Mouse (Mus musculus): ENCODE data around the gene Gpd2. TPM values are rescaled to one million over a fixed set of nuclear protein-coding genes. Genes with fewer than 3 reads are reported as not detected.

Gene Gpd2
- polyA plus RNA-seq, 1 experiment from 2014 or later: 28.0 TPM

DNA sequence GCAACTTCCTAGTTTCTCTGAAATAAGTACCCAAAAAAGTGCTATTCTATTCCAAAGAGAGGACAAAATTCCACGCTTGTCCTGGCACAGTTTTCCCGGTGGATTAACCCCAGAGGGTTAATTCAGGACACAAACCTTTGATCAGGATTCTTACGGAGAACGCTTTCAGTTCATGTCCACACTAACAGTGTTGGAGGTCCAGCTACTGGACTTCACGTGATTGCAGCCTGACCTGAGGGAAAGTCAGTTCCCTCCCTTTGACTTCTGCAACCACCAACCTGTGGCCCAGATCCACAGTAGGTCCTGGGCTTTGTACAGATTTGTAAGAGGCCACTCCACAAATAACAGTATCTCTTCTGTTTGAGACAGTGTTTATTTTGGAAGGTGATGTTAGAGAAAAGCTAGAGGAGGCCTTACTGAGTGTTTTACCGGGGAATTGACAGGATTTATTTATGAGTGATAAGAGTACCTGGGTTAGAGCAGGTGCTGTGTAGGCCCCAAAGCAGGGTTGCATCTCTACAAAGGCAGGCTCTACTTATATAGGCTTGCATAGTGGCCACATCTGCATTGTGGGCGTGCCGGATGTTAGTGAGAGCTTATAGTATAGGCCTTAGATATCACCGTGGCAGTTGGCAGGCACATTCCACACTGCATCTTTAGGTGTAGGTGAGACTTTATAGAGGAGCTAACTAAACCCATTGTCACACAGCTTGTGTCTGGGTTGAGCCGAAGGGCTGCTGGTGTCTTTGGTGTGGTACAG lies 15.3 kb downstream of the Gpd2 start:
- H3K9me3 ChIP-seq: no peaks in the 10 kb centered on the region
- no peak overlapping the region for H3K27ac ChIP-seq (replicated peaks)
- no peaks in the 10 kb centered on the region for H3K36me3 ChIP-seq
- 86% methylated on average over 10 of the region's 10 CpGs for WGBS
- H3K4me1 ChIP-seq (replicated peaks): peaks cover 4% of the 10 kb centered on the region
- no peak overlapping the region for H3K9ac ChIP-seq
- ATAC-seq (ENCODE audit: low FRiP score, low read depth): no peak
- H3K27me3 ChIP-seq: no peaks in the 10 kb centered on the region
- H3K4me3 ChIP-seq: no peak overlapping the region
- H3K4me2 ChIP-seq: no peak overlapping the region

GRCm38 (mm10) chr2:57254267-57254666 lies 16.8 kb downstream of the Gpd2 start:
- Histone ChIP-seq H3K9ac (no peak overlapping the region), H3K27me3 (no peaks in the 10 kb centered on the region), H3K4me1 (replicated peaks) (peaks cover 4% of the 10 kb centered on the region), H3K9me3 (no peaks in the 10 kb centered on the region), H3K36me3 (no peaks in the 10 kb centered on the region), H3K4me3 (no peak overlapping the region), H3K27ac (replicated peaks) (no peak overlapping the region), H3K4me2 (no peak overlapping the region)
- no peak for ATAC-seq (ENCODE audit: low FRiP score, low read depth)
- WGBS: 87% methylated on average over 4 of the region's 4 CpGs

DNA sequence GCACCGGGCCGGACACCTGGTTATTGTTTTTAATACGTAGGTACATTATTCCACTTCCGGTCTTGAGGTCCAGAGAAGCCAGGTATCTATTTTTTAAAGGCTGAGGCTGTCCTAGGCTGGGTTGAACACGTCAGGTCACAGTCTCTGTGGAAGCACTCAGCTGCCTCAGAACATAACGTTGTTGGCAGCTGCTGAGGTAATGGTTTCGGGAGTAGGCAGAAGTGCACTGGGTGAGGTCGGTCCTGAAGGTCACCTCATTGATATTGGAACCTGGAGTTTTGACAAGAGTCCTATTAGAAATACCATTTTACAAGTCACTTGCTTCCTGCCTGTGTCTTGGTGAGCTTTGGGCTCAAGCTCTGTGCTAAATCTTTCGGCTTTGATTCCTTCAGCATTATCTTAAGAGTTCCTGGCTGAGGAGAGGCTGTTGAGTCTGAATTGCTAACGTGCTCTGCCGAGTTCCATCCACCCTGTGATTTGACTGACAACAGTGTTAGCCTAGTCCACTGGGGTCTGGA lies 17.8 kb downstream of the Gpd2 start:
- no peak overlapping the region for H3K9ac ChIP-seq
- H3K4me3 ChIP-seq: no peak overlapping the region
- no peak for ATAC-seq (ENCODE audit: low FRiP score, low read depth)
- 71% methylated on average over 11 of the region's 11 CpGs for WGBS
- H3K36me3 ChIP-seq: no peaks in the 10 kb centered on the region
- no peaks in the 10 kb centered on the region for H3K27me3 ChIP-seq
- H3K4me1 ChIP-seq (replicated peaks): peaks cover 4% of the 10 kb centered on the region
- H3K27ac ChIP-seq (replicated peaks): no peak overlapping the region
- no peaks in the 10 kb centered on the region for H3K9me3 ChIP-seq
- no peak overlapping the region for H3K4me2 ChIP-seq

DNA sequence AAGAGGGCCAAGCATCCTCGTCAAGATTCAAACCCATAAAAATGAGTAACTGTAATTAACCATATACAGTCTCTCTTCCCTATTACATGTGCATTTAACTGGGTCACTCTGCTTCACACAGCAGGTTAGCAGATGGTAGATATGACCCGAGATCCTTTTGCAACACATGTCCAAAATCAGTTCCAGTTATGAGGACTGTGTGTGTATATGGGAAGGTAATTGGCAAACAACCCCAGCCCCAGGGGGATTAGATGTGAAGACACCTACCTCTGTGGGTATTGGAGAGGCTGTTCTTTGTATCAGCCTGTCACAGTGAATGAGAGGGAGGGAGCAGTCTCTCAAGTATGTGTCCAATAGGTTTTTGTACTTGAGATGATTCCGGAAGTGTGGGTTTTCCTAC lies 18.4 kb downstream of the Gpd2 start:
- Histone ChIP-seq H3K27ac (replicated peaks) (no peak overlapping the region), H3K4me2 (no peak overlapping the region), H3K4me1 (replicated peaks) (peaks cover 4% of the 10 kb centered on the region), H3K9me3 (no peaks in the 10 kb centered on the region), H3K4me3 (no peak overlapping the region), H3K9ac (no peak overlapping the region), H3K27me3 (no peaks in the 10 kb centered on the region), H3K36me3 (no peaks in the 10 kb centered on the region)
- ATAC-seq (ENCODE audit: low FRiP score, low read depth): no peak
- 49% methylated on average over 3 of the region's 3 CpGs for WGBS

DNA sequence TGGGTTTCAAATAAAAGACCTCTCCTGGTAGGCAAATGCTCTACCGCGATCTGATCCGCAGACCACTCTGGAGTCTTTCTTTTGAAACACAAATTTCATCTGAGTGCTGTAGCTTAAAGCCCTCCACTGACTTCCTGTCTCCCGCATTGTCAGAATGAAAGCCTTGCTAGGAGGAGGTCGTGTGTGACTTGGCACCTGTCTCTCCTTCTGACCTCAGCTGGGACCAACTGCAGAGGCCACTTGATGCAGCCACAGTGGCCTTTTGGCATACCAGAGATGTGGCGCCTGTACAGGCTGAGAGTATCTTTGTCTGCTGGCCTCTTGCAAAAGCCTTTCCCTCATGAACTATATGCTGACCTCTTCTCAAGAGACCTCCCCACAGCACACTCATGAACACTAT lies 19.0 kb downstream of the Gpd2 start:
- ATAC-seq (ENCODE audit: low FRiP score, low read depth): peak; percentile 27; the same call in 1 of the 2 replicates
- Histone ChIP-seq H3K4me3 (no peak overlapping the region), H3K4me1 (replicated peaks) (peaks cover 4% of the 10 kb centered on the region), H3K4me2 (no peak overlapping the region), H3K9me3 (no peaks in the 10 kb centered on the region), H3K36me3 (no peaks in the 10 kb centered on the region), H3K27ac (replicated peaks) (no peak overlapping the region), H3K9ac (no peak overlapping the region), H3K27me3 (no peaks in the 10 kb centered on the region)
- WGBS: 17% methylated on average over 6 of the region's 6 CpGs

DNA sequence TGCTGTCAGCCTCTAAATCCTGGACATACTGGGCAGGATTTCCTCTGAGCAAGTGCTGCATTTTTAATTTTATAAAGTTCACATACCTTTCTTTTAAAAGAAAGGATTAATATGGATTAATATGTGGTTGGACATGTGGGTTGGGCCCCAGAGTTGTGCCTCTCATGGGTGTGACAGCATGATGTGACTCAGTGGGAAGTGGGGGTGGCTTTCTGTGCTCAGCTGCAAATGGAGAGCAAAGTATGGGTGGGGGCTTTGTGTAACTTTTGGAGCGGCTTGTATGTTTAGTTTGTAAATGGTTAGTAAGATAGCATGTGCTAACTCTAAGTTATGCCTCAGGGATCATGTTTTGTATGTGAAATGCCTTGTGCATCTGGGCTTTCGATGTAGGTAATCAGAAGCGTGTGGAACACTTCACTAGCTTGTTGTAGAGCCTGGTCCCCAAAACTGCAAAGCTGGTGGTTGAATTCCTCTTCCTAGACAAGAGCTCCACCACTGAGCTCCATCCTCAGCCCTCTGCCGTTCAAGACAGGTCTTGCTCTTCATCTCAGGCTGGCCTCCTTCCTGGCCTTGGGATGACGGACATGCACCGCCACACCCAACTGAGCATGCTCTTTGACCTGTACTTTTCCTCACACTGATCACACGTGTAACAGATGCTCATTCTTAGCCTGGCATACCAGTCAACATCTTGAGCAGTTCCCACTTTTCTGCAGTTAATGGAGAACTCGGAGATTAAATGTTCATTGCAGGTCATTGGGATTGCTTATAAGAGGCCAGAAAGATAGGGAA lies 24.0 kb downstream of the Gpd2 start:
- H3K4me3 ChIP-seq: no peak overlapping the region
- H3K4me1 ChIP-seq (replicated peaks): peaks cover 2% of the 10 kb centered on the region; the same call in 1 of the 2 replicates
- 89% methylated on average over 8 of the region's 8 CpGs for WGBS
- no peak overlapping the region for H3K9ac ChIP-seq
- no peak for ATAC-seq (ENCODE audit: low FRiP score, low read depth)
- H3K27ac ChIP-seq (replicated peaks): no peak overlapping the region
- H3K9me3 ChIP-seq: no peaks in the 10 kb centered on the region
- H3K27me3 ChIP-seq: no peaks in the 10 kb centered on the region
- H3K4me2 ChIP-seq: no peak overlapping the region
- no peaks in the 10 kb centered on the region for H3K36me3 ChIP-seq

DNA sequence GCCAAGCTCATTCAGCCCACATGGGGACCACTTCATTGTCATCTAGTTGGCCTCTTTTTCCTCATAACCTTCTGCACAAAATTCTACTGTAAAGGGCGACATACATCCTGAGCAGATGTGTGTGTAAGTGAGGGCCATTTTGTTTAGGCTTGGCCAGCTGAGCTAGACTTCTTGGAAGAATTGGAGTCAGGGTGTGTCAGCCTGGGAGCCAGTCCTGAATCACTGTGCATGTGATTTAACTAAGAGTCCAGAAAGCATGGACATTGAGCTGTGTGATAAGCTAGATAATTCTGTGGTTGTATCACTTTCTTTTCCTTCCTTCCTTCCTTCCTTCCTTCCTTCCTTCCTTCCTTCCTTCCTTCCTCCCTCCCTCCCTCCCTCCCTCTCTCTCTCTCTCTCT lies 26.0 kb downstream of the Gpd2 start:
- Histone ChIP-seq H3K9me3 (no peaks in the 10 kb centered on the region), H3K36me3 (no peaks in the 10 kb centered on the region), H3K4me3 (no peak overlapping the region), H3K27me3 (no peaks in the 10 kb centered on the region), H3K9ac (no peak overlapping the region), H3K4me1 (replicated peaks) (no peaks in the 10 kb centered on the region), H3K4me2 (no peak overlapping the region), H3K27ac (replicated peaks) (no peak overlapping the region)
- no peak for ATAC-seq (ENCODE audit: low FRiP score, low read depth)
- 96% methylated on average over 1 of the region's 1 CpGs for WGBS

GRCm38 (mm10) chr2:57264912-57265311 lies 27.5 kb downstream of the Gpd2 start:
- H3K4me3 ChIP-seq: no peak overlapping the region
- no peak overlapping the region for H3K9ac ChIP-seq
- no peaks in the 10 kb centered on the region for H3K27me3 ChIP-seq
- no peaks in the 10 kb centered on the region for H3K4me1 ChIP-seq (replicated peaks)
- H3K36me3 ChIP-seq: no peaks in the 10 kb centered on the region
- 91% methylated on average over 7 of the region's 7 CpGs for WGBS
- no peaks in the 10 kb centered on the region for H3K9me3 ChIP-seq
- H3K4me2 ChIP-seq: no peak overlapping the region
- H3K27ac ChIP-seq (replicated peaks): no peak overlapping the region
- ATAC-seq (ENCODE audit: low FRiP score, low read depth): no peak

DNA sequence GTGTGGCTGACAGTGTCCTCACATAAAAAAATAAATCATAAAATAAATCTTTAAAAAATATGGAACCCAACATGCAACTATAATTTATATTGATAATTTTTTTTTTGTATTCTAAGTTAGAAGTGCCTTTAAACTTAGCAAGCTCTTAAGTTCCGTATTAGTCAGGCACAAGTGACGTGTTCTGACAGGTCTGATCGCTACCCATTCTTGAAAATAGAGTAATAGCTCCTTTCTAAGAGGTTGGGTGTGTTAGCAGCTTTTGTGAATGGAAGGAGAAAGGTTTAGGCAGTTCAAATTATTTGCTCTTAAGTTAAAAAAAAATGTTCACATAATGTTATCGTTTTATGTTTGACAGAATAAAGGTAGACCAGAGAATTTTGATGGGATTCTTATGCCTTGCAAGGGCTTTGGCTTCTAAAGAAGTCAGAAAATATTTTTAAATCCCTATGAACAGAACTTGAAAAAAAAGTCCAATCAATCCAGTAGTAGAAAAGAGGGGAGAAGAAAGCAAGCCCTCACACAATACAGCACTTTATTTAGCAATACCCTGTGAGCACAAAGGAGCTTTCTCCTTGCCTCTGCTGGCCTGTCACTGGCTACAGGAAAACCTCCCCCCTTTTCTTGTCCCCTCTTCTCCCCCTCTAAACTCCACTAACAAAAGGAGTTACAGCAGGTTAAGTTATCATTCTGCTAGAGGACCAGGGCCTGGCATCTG lies 29.4 kb downstream of the Gpd2 start:
- Histone ChIP-seq H3K27ac (replicated peaks) (no peak overlapping the region), H3K9ac (no peak overlapping the region), H3K9me3 (no peaks in the 10 kb centered on the region), H3K36me3 (no peaks in the 10 kb centered on the region), H3K4me1 (replicated peaks) (no peaks in the 10 kb centered on the region), H3K27me3 (no peaks in the 10 kb centered on the region), H3K4me3 (no peak overlapping the region), H3K4me2 (no peak overlapping the region)
- 42% methylated on average over 4 of the region's 4 CpGs for WGBS
- no peak for ATAC-seq (ENCODE audit: low FRiP score, low read depth)

DNA sequence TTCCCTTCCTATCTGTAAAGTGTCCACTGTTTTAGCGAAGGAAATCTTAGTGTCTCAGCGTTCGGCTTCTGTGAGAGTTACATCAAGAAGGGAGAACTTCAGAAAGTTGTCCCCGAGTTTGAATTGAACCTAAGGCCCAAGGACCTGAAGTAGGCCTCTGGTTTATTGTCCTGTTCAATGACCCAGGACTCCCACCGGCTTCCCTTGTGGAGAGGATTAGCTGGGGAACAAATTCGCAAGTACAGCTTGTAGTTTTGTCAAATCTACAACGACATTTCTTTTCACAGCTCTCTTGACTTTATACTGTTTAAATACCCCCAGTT lies 29.9 kb downstream of the Gpd2 start:
- no peak for ATAC-seq (ENCODE audit: low FRiP score, low read depth)
- Histone ChIP-seq H3K27me3 (no peaks in the 10 kb centered on the region), H3K9ac (no peak overlapping the region), H3K9me3 (no peaks in the 10 kb centered on the region), H3K36me3 (no peaks in the 10 kb centered on the region), H3K4me3 (no peak overlapping the region), H3K27ac (replicated peaks) (no peak overlapping the region), H3K4me1 (replicated peaks) (no peaks in the 10 kb centered on the region), H3K4me2 (no peak overlapping the region)
- WGBS: 9% methylated on average over 7 of the region's 7 CpGs

GRCm38 (mm10) chr2:57267896-57268295 lies 30.5 kb downstream of the Gpd2 start:
- H3K27me3 ChIP-seq: no peaks in the 10 kb centered on the region
- 35% methylated on average over 7 of the region's 7 CpGs for WGBS
- no peaks in the 10 kb centered on the region for H3K36me3 ChIP-seq
- no peak overlapping the region for H3K4me2 ChIP-seq
- no peak overlapping the region for H3K27ac ChIP-seq (replicated peaks)
- ATAC-seq (ENCODE audit: low FRiP score, low read depth): no peak
- no peak overlapping the region for H3K4me3 ChIP-seq
- H3K4me1 ChIP-seq (replicated peaks): no peaks in the 10 kb centered on the region
- no peaks in the 10 kb centered on the region for H3K9me3 ChIP-seq
- no peak overlapping the region for H3K9ac ChIP-seq

GRCm38 (mm10) chr2:57268839-57269238 lies 31.4 kb downstream of the Gpd2 start:
- ATAC-seq (ENCODE audit: low FRiP score, low read depth): no peak
- Histone ChIP-seq H3K9me3 (no peaks in the 10 kb centered on the region), H3K36me3 (no peaks in the 10 kb centered on the region), H3K4me3 (no peak overlapping the region), H3K4me1 (replicated peaks) (no peaks in the 10 kb centered on the region), H3K27ac (replicated peaks) (no peak overlapping the region), H3K27me3 (no peaks in the 10 kb centered on the region), H3K4me2 (no peak overlapping the region), H3K9ac (no peak overlapping the region)
- 95% methylated on average over 3 of the region's 3 CpGs for WGBS
